Mouse (Mus musculus) regulatory T cell (primary cell): ENCODE measurements around the gene Ptprj.
"Not testable (repeated sequence)": the region's sequence is repeated elsewhere in the genome, so short reads cannot be mapped to it uniquely, and the experiment has no call there.

Experiments
- in situ Hi-C: fragments of 300-600 bp; cut with MboI, MseI; formaldehyde crosslinking; loops from one replicate; pipeline ENCODE4 v1.15.1; 2025; ENCODE audit warnings: high pct_unique_total_duplicates

Ptprj gene

DNA sequence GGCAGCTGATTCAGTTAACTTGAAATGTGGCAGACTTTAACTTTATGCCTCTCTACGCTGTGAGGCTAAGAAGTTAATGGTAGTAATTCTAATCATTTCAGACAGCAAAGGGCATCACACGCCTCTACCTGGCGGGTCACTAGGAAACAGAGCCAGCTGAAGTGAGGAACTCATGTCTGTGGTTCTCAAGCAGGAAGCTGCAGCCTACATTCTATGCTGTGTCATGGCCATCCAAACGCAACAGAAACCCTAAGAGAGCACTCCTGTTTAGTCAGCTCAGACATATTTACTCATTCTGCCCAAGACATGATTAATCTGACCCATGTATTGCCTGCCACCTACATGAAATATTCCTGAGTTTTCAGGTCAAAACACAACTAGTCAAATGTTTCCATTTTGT is 155.5 kb downstream of the Ptprj start:
- in situ Hi-C loops = loop anchor here (5.0 kb wide), 1 partner anchor 223 kb away; no protein-coding TSS in a partner anchor

DNA sequence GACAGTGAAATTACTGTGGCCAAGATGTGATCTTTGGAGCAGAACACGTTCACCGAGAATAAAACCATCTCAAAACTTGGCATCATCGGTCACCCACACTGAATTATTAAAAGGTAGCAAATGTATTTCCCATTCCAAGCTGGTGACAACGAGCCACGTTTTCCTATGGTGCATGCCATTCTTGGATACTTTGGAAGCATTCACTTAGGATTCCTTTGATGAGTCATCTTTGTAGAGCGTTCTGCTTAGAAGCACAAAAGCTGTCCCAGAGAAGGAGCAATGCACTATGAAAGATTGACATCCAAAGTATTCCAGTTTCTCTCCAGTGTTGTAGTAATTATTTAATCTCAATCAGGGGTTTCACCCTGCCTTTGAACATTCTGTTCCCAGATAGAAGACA is 158.2 kb downstream of the Ptprj start:
- in situ Hi-C loops = loop anchor here (5.0 kb wide), 1 partner anchor 220 kb away; no protein-coding TSS in a partner anchor

DNA sequence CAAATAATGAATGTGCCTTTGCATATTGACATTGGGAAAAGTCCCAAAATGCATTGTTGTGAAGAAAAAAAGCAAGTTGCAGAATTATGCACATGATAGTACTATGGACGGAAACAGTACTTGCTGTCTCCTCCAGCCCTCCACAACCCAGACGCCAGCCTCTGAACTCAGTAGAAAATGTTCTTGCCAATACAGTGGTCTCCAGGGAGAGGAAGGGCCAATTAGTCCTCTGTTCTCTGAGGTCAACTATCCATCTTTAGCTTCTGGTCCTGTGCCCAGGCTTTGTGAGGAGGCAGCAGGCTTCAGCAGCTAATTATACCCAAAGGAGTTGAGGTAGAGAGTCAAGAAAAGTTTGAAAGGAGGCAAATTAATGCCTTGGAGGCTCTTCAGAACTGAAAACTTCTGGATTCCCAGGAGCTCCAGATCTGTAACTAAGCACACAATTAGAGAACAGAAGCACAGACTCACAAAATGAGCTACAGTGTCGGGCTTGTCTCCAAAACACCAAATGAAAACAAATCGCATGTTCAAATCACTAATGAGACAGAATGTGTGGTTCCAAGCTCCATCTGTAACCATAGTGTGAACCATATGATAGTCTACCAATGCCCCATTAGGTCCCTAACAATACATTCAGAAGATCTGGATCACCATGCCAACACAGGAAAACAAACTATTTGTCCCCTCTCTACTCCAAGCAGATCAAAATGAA is 166.2 kb downstream of the Ptprj start:
- in situ Hi-C loops = not testable (repeated sequence)

DNA sequence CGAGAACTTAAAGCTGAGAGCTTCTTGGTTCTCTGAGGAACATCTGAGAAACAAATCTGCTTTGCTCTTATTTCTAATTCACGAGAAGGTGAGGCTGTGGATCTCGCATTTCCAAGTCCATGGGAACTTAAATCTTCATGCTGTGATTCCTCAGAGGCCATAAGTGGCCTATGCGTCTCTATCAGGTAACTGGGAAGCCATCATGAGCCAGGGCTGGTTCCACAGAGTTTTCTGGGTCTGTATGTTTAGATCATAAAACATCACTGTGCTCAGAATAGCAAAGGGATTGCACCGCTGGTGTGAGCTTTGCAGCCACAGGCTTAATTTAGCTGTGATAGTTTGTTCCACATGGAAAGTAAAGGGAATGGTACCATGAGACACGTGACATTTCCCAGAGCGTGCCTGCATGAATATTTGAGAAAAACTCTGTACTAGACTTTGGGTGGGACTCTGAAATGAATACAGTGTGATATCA is 181.8 kb downstream of the Ptprj start, which contains the start of gene Olfr1274-ps:
Gene Olfr1274-ps, plus strand, starts transcription at position 51 of the 475 bp plus-strand sequence.
- in situ Hi-C loops = loop anchor here (5.0 kb wide), 2 partner anchors 76 to 171 kb away; partner anchors contain the start of gene Gm13769
